Mouse (Mus musculus): ENCODE measurements around the gene Thumpd3.

DNA sequence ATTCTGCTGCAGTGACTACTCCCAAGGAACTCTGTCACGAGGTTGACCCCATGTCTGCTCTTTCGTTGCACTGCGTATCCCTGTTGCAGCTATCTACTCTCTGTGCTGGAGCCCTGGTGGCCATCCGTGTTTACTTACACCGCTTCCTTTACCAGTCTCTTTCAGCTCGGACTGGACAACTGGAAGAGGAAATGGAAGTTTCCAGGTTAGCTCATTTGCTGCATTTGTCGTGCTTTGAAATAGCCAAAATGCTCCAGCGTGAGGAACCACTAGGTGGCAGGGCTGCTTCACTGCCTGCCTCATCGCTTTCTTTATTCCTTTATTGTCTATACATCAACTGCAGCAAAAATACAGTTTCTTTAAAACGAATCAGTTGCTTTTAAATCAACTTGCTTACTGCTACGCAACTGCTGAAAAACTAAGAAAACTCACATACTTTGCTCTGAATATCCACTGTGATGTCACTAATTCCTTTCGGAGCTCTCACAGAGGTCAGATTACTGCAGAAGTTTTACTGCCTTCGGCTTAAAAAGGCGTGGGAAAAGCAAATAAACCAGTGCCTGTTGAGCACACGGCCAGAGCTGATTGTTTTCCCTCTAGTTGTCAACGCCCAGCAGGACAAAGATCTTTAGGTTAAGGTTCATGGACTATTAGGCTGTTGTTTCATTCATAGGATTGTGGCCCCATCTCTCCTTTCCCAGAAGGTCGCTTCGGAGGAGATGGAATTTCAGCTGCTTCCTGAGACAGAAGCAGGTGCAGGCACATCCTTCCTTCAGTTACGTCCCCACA lies 7.9 kb upstream of the Thumpd3 start:
- TF ChIP-seq CTCF (IDR thresholded peaks at IDR 0.05; ENCODE audit: extremely low read depth, insufficient read length, insufficient replicate concordance, low read depth, low read length): peak; percentile 93; the same call in 1 of the 2 replicates
- TF ChIP-seq POLR2A (IDR thresholded peaks at IDR 0.05; ENCODE audit: low read depth, low read length): no peak
